Mouse (Mus musculus): ENCODE data around the gene Tssk6. TPM values are rescaled to one million over a fixed set of nuclear protein-coding genes. Genes with fewer than 3 reads are reported as not detected.
A peak's percentile ranks its signal among the peaks of the same experiment; 100 is the strongest.

Gene Tssk6
- polyA plus RNA-seq, 1 experiment from 2014 or later = 2.3 TPM

- peaks cover 6% of the 10 kb centered on the region; the same call in 1 of the 2 replicates for H3K4me1 ChIP-seq (ENCODE audit: insufficient read depth, low read depth, low read length)
- H3K36me3 ChIP-seq (ENCODE audit: insufficient read depth, low read length) = no peaks in the 10 kb centered on the region
- DNase-seq (ENCODE audit: low spot score) (peak; percentile 46), ATAC-seq (peak; percentile 65)
- no peaks in the 10 kb centered on the region for H3K9me3 ChIP-seq (ENCODE audit: low read length)
- WGBS = 10% methylated on average over 74 of the region's 103 CpGs
- H3K4me2 ChIP-seq (replicated peaks; ENCODE audit: low read depth, low read length) = peak overlapping the region; percentile 54
- peak overlapping the region; percentile 35 for H3K4me3 ChIP-seq (ENCODE audit: low read depth, low read length)
- TF ChIP-seq CTCF (IDR thresholded peaks at IDR 0.05) = no peak
- TF ChIP-seq EP300 (IDR thresholded peaks at IDR 0.05) = no peak
- no peak overlapping the region for H3K27ac ChIP-seq (ENCODE audit: low read length)
- H3K27me3 ChIP-seq (replicated peaks; ENCODE audit: insufficient read depth, low read length) = peaks cover 76% of the 10 kb centered on the region
- H3K9ac ChIP-seq (replicated peaks; ENCODE audit: low read depth) = no peak overlapping the region
Observed at GRCm38 (mm10) chr8:69882021-69882756, 19.8 kb upstream of the Tssk6 start.

DNA sequence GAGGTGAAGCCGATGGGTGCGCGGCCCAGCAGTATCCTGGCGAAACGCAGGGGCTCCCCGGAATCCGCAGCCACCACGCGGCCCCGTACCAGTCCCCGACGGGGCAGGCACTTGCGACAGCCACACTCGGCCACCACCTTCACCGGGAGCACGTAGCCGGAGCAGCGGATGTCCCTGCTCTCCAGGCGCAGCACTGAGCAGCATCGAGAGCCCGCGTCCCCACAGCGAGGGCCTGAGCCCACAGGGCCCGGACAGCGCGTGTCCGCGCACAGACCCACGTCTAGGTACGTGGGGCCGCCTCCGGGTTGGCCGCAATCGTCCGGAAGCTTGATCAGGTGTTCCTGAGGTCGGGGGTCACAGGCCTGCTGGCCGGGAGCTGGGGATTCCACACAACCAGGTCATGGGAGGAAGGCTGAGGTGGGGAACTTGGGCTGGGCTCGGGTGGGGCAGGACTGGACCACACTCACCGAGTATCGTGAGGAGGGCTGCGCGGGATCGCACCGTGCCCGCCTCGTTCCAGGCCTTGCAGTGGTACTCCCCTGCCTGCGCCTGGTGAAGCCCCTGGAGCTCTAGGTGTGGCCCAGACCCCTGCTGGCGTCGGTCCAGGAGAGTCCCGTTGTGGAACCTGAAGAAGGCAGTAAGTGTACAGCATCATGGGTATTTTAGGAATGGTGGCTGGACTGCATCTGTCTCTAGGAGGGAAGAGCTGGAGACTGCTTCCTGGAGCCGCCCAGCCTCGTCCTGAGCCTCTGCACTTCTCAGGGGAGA lies 19.0 kb upstream of the Tssk6 start:
- Histone ChIP-seq H3K4me1 (ENCODE audit: insufficient read depth, low read depth, low read length) (peaks cover 6% of the 10 kb centered on the region; the same call in 1 of the 2 replicates), H3K27ac (ENCODE audit: low read length) (no peak overlapping the region), H3K36me3 (ENCODE audit: insufficient read depth, low read length) (no peaks in the 10 kb centered on the region), H3K9ac (replicated peaks; ENCODE audit: low read depth) (no peak overlapping the region), H3K4me3 (ENCODE audit: low read depth, low read length) (no peak overlapping the region), H3K4me2 (replicated peaks; ENCODE audit: low read depth, low read length) (peak overlapping the region; percentile 54; the same call in 1 of the 2 replicates), H3K9me3 (ENCODE audit: low read length) (no peaks in the 10 kb centered on the region), H3K27me3 (replicated peaks; ENCODE audit: insufficient read depth, low read length) (peaks cover 84% of the 10 kb centered on the region)
- DNase-seq (ENCODE audit: low spot score) (no peak), ATAC-seq (no peak)
- TF ChIP-seq EP300 (IDR thresholded peaks at IDR 0.05) (no peak), CTCF (IDR thresholded peaks at IDR 0.05) (no peak)
- WGBS = 18% methylated on average over 48 of the region's 52 CpGs

DNA sequence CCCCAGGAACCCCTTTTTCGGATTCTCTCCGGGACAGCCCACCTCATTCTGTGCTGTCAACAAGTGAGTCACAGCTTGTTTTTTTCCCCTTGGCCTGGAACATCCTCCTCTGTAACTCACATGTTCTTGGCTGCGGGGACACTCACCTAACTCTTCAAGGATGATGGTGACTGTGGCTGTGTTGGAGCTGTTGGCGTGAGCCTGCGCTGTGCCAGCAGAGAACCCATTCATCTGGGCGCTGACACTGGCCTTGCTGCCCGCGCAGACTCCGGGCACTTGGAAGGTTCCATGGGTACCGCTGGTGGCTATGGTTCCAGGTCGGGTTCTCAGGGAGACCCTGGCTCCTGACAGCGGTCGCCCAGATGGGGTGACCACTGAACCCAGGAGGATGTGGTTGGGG lies 17.8 kb upstream of the Tssk6 start:
- 63% methylated on average over 13 of the region's 13 CpGs for WGBS
- Histone ChIP-seq H3K27me3 (replicated peaks; ENCODE audit: insufficient read depth, low read length) (peaks cover 96% of the 10 kb centered on the region), H3K36me3 (ENCODE audit: insufficient read depth, low read length) (no peaks in the 10 kb centered on the region), H3K9ac (replicated peaks; ENCODE audit: low read depth) (no peak overlapping the region), H3K9me3 (ENCODE audit: low read length) (no peaks in the 10 kb centered on the region), H3K4me3 (ENCODE audit: low read depth, low read length) (no peak overlapping the region), H3K4me1 (ENCODE audit: insufficient read depth, low read depth, low read length) (peaks cover 14% of the 10 kb centered on the region; the same call in 1 of the 2 replicates), H3K27ac (ENCODE audit: low read length) (no peak overlapping the region), H3K4me2 (replicated peaks; ENCODE audit: low read depth, low read length) (no peak overlapping the region)
- ATAC-seq (no peak), DNase-seq (ENCODE audit: low spot score) (no peak)
- TF ChIP-seq EP300 (IDR thresholded peaks at IDR 0.05) = no peak
- no peak for TF ChIP-seq CTCF (IDR thresholded peaks at IDR 0.05)

- TF ChIP-seq CTCF (IDR thresholded peaks at IDR 0.05) (no peak), EP300 (IDR thresholded peaks at IDR 0.05) (no peak)
- Histone ChIP-seq H3K36me3 (ENCODE audit: insufficient read depth, low read length) (no peaks in the 10 kb centered on the region), H3K27ac (ENCODE audit: low read length) (no peak within 1 kb of the TSS), H3K4me3 (ENCODE audit: low read depth, low read length) (peak within 1 kb of the TSS; percentile 8), H3K9ac (replicated peaks; ENCODE audit: low read depth) (no peak within 1 kb of the TSS), H3K4me1 (ENCODE audit: insufficient read depth, low read depth, low read length) (peaks cover 7% of the 10 kb centered on the region; the same call in 1 of the 2 replicates), H3K9me3 (ENCODE audit: low read length) (no peaks in the 10 kb centered on the region), H3K4me2 (replicated peaks; ENCODE audit: low read depth, low read length) (peak within 1 kb of the TSS; percentile 49), H3K27me3 (replicated peaks; ENCODE audit: insufficient read depth, low read length) (peaks cover 73% of the 10 kb centered on the region)
- ATAC-seq (peak; percentile 34), DNase-seq (ENCODE audit: low spot score) (peak; percentile 35)
- 2% methylated on average over 57 of the region's 60 CpGs for WGBS
Observed at GRCm38 (mm10) chr8:69887289-69888243, 14.4 kb upstream of the Tssk6 start, which contains the start of gene Cilp2. Gene Cilp2, minus strand, starts transcription at chr8:69887687.

GRCm38 (mm10) chr8:69888244-69888866 lies 13.6 kb upstream of the Tssk6 start:
- Histone ChIP-seq H3K27ac (ENCODE audit: low read length) (no peak overlapping the region), H3K4me1 (ENCODE audit: insufficient read depth, low read depth, low read length) (peaks cover 7% of the 10 kb centered on the region; the same call in 1 of the 2 replicates), H3K36me3 (ENCODE audit: insufficient read depth, low read length) (no peaks in the 10 kb centered on the region), H3K9ac (replicated peaks; ENCODE audit: low read depth) (no peak overlapping the region), H3K4me2 (replicated peaks; ENCODE audit: low read depth, low read length) (peak overlapping the region; percentile 49), H3K4me3 (ENCODE audit: low read depth, low read length) (peak overlapping the region; percentile 8; the same call in 1 of the 2 replicates), H3K27me3 (replicated peaks; ENCODE audit: insufficient read depth, low read length) (peaks cover 65% of the 10 kb centered on the region), H3K9me3 (ENCODE audit: low read length) (no peaks in the 10 kb centered on the region)
- DNase-seq (ENCODE audit: low spot score) (peak; percentile 38), ATAC-seq (peak; percentile 56)
- 7% methylated on average over 24 of the region's 24 CpGs for WGBS
- TF ChIP-seq CTCF (IDR thresholded peaks at IDR 0.05) (no peak), EP300 (IDR thresholded peaks at IDR 0.05) (no peak)

Data from lung, postnatal 0 days (tissue).